8 mouse cellular contexts compared by ENCODE assay signal in the genomic region with DNA sequence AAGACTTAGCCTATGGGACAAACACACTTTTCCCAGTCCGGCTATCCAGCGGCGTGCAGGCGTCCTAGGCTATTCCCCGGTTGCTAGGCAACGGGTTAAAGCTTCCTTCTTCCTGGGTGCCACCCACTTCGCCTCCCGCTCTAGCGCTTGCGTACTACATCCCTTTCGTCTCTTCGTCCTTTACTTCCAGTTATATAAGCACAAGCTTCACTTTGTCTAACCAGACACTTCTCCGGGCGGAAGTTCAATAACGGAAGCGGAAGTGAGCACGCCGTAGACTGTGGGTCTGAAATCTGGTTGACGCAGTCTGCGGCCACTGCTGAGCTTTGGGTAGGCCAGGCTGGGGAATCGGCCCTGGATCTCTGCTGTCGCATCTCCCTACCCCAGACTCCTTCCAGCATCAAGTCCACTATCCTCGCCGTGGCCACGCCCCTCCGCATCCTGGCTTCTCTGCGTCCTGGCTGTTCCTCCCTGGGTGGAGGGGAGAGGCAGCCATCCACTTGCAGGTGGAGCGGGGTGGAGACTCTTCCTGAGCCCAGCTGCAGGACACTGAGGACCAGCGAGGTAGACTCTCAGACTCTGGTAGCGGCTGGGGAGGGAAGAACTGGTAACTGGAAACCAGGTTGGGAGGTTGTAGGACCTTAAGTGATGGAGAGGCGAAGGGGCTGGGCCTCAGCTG. TPM values are rescaled to one million over a fixed set of nuclear protein-coding genes. Genes with fewer than 3 reads are reported as not detected.
A peak's percentile ranks its signal among the peaks of the same experiment; 100 is the strongest.
DNase-seq lines count a peak whose midpoint lies in the region; ATAC-seq lines count a peak whose summit lies in the region.

Fam120b (plus strand) TSS at position 206 of the 679 bp plus-strand sequence.

- ATAC-seq in hindbrain, embryonic 15.5 days (ENCODE audit: low FRiP score, low read depth), result peak; percentile 98

- H3K9ac ChIP-seq in hindbrain, embryonic 15.5 days, result peak within 1 kb of the TSS; percentile 85

- H3K36me3 ChIP-seq in hindbrain, embryonic 15.5 days, result no peaks in the 10 kb centered on the region

- 1% methylated on average over 31 of the region's 31 CpGs for WGBS in hindbrain, embryonic 15.5 days

- H3K4me2 ChIP-seq in hindbrain, embryonic 15.5 days, result peak within 1 kb of the TSS; percentile 97

- peak within 1 kb of the TSS; percentile 68 for H3K4me3 ChIP-seq in hindbrain, embryonic 15.5 days

- DNase-seq in WW6 (ENCODE audit: low read depth, low spot score), result peak; percentile 80
- peak; percentile 80 to 83 for DNase-seq in cerebellum, postnatal 36 days
- DNase-seq in frontal cortex, postnatal 36 days (ENCODE audit: low spot score in 2 of 2), result peak; percentile 88 to 95
- DNase-seq in left cerebral cortex, adult 11 months (ENCODE audit: low spot score), result peak; percentile 92
- peak; percentile 90 to 94 for DNase-seq in lung, postnatal 4 days
- peak; percentile 86 for DNase-seq in retina, postnatal 7 days (ENCODE audit: low read depth, low spot score)
- DNase-seq in urinary bladder, postnatal 14 days (ENCODE audit: low spot score), result peak; percentile 89

- H3K27me3 ChIP-seq in hindbrain, embryonic 15.5 days, result no peaks in the 10 kb centered on the region

- peaks cover 33% of the 10 kb centered on the region for H3K4me1 ChIP-seq in hindbrain, embryonic 15.5 days (replicated peaks)

- H3K27ac ChIP-seq in hindbrain, embryonic 15.5 days (replicated peaks), result peak within 1 kb of the TSS; percentile 86

- H3K9me3 ChIP-seq in hindbrain, embryonic 15.5 days, result no peaks in the 10 kb centered on the region

RNA-seq across cellular contexts. Expression of gene Fam120b, which starts in this region (rescaled TPM):
- 45.0 and 45.7 TPM in 2 replicates for polyA plus RNA-seq in hindbrain, embryonic 15.5 days (2015; fragmentation: Nextera tagmentation; extraction: Ambion mirVana)

Comparison
In these comparisons a context has a peak if more than half of its experiments do, and no peak if none do; other contexts are left out.
1. Peak in every context shown above with its lines: DNase-seq, ATAC-seq, H3K4me3 ChIP-seq and H3K27ac ChIP-seq.